Mouse (Mus musculus) kidney, embryonic 14.5 days (tissue): Measurements from ENCODE around the gene Nfe2l1. TPM values are rescaled to one million over a fixed set of nuclear protein-coding genes. Genes with fewer than 3 reads are reported as not detected.
A peak's percentile ranks its signal among the peaks of the same experiment; 100 is the strongest.

ENCODE experiments used
- ATAC-seq: fragments of 200-750 bp; cut with Nextera tagmentation; 2 replicates; pipeline ENCODE4 v1.8.0; 2017; ENCODE audit warnings: moderate number of reproducible peaks, mild to moderate bottlenecking, moderate TSS enrichment, moderate library complexity; ENCODE audit not compliant: low FRiP score, low TSS enrichment
- H3K27ac ChIP-seq: fragments of 300-500 bp; sonication (generic); 2 replicates; pipeline ENCODE4 v1.5.1; 2014; ENCODE audit warnings: low read depth, mild to moderate bottlenecking, low read length, moderate library complexity, mixed read lengths
- H3K27me3 ChIP-seq: fragments of 300-500 bp; sonication (generic); 2 replicates; pipeline ENCODE4 v1.6.1; 2014; ENCODE audit warnings: mild to moderate bottlenecking, low read length; ENCODE audit not compliant: control insufficient read depth, insufficient read depth
- H3K36me3 ChIP-seq: fragments of 300-500 bp; sonication (generic); 2 replicates; pipeline ENCODE4 v1.6.1; 2014; ENCODE audit warnings: low read length, mixed read lengths; ENCODE audit not compliant: control insufficient read depth, insufficient read depth
- H3K4me1 ChIP-seq: fragments of 300-500 bp; sonication (generic); 2 replicates; pipeline ENCODE4 v1.6.1; 2014; ENCODE audit warnings: low read length, mixed read lengths; ENCODE audit not compliant: control insufficient read depth, insufficient read depth
- H3K4me2 ChIP-seq: fragments of 300-500 bp; sonication (generic); replicated peaks from 2 replicates; pipeline ENCODE4 v1.6.1; 2014; ENCODE audit warnings: low read depth, mild to moderate bottlenecking, low read length
- H3K4me3 ChIP-seq: fragments of 300-500 bp; sonication (generic); 2 replicates; pipeline ENCODE4 v1.5.1; 2014; ENCODE audit warnings: mild to moderate bottlenecking, low read length
- H3K9ac ChIP-seq: fragments of 300-500 bp; sonication (generic); 2 replicates; pipeline ENCODE4 v1.6.1; 2014; ENCODE audit warnings: low read depth, mild to moderate bottlenecking, low read length, moderate library complexity
- H3K9me3 ChIP-seq: fragments of 300-500 bp; sonication (generic); 2 replicates; pipeline ENCODE4 v1.6.1; 2016; ENCODE audit warnings: low read length; ENCODE audit not compliant: control insufficient read depth
- WGBS: fragments of 180-500 bp; shearing (Covaris S2); extraction: QIAGEN DNeasy Blood & Tissue Kit; methylation state at CpG from one replicate; pipeline ENCODE4 v1.1.7; 2014; 5-methylcytosine and 5-hydroxymethylcytosine counted together
- polyA plus RNA-seq: library from polyadenylated mRNA; unstranded; fragments of >200 nt; fragmentation: Nextera tagmentation; extraction: Ambion mirVana; gene quantifications from 2 replicates; pipeline ENCODE4 v1.2.1, GENCODE M21; 2014

Gene Nfe2l1
- polyA plus RNA-seq, 1 experiment from 2014 or later, result 43.2 TPM

- Histone ChIP-seq H3K36me3 (no peaks in the 10 kb centered on the region), H3K27me3 (no peaks in the 10 kb centered on the region), H3K27ac (no peak overlapping the region), H3K9ac (no peak overlapping the region), H3K9me3 (no peaks in the 10 kb centered on the region), H3K4me2 (no peak overlapping the region), H3K4me3 (no peak overlapping the region), H3K4me1 (no peaks in the 10 kb centered on the region)
- WGBS, result 33% methylated on average over 4 of the region's 4 CpGs
- no peak for ATAC-seq
Measured at GRCm38 (mm10) chr11:96838341-96838740, 8.6 kb upstream of the Nfe2l1 start.

GRCm38 (mm10) chr11:96837298-96837697, 7.5 kb upstream of the Nfe2l1 start:
- no peaks in the 10 kb centered on the region for H3K36me3 ChIP-seq
- ATAC-seq, result no peak
- no peaks in the 10 kb centered on the region for H3K27me3 ChIP-seq
- WGBS, result 36% methylated on average over 9 of the region's 9 CpGs
- H3K27ac ChIP-seq, result no peak overlapping the region
- H3K9me3 ChIP-seq, result no peaks in the 10 kb centered on the region
- H3K9ac ChIP-seq, result no peak overlapping the region
- no peaks in the 10 kb centered on the region for H3K4me1 ChIP-seq
- no peak overlapping the region for H3K4me2 ChIP-seq
- no peak overlapping the region for H3K4me3 ChIP-seq

- ATAC-seq, result no peak
- no peak overlapping the region for H3K4me3 ChIP-seq
- H3K4me1 ChIP-seq, result no peaks in the 10 kb centered on the region; the same call in none of the 2 replicates
- H3K27me3 ChIP-seq, result no peaks in the 10 kb centered on the region
- H3K9ac ChIP-seq, result no peak overlapping the region
- WGBS, result 91% methylated on average over 1 of the region's 1 CpGs
- no peaks in the 10 kb centered on the region for H3K9me3 ChIP-seq
- H3K27ac ChIP-seq, result no peak overlapping the region
- H3K4me2 ChIP-seq, result no peak overlapping the region
- H3K36me3 ChIP-seq, result no peaks in the 10 kb centered on the region
Measured at GRCm38 (mm10) chr11:96834127-96834526, 4.4 kb upstream of the Nfe2l1 start.

- no peak overlapping the region for H3K27ac ChIP-seq
- no peak for ATAC-seq
- H3K36me3 ChIP-seq, result no peaks in the 10 kb centered on the region; the same call in 1 of the 2 replicates
- H3K4me1 ChIP-seq, result peaks cover 9% of the 10 kb centered on the region
- no peaks in the 10 kb centered on the region for H3K27me3 ChIP-seq
- WGBS, result 68% methylated on average over 2 of the region's 2 CpGs
- no peak overlapping the region for H3K4me2 ChIP-seq
- H3K4me3 ChIP-seq, result no peak overlapping the region
- H3K9me3 ChIP-seq, result no peaks in the 10 kb centered on the region
- H3K9ac ChIP-seq, result no peak overlapping the region
Measured at GRCm38 (mm10) chr11:96832973-96833372, 3.2 kb upstream of the Nfe2l1 start.

- H3K4me2 ChIP-seq, result no peak overlapping the region
- no peak for ATAC-seq
- H3K27me3 ChIP-seq, result no peaks in the 10 kb centered on the region
- H3K4me3 ChIP-seq, result no peak overlapping the region
- H3K36me3 ChIP-seq, result peaks cover 2% of the 10 kb centered on the region; the same call in 1 of the 2 replicates
- 89% methylated on average over 3 of the region's 3 CpGs for WGBS
- no peaks in the 10 kb centered on the region for H3K9me3 ChIP-seq
- peaks cover 13% of the 10 kb centered on the region for H3K4me1 ChIP-seq
- H3K27ac ChIP-seq, result no peak overlapping the region
- H3K9ac ChIP-seq, result no peak overlapping the region
Measured at GRCm38 (mm10) chr11:96832541-96832940, 2.8 kb upstream of the Nfe2l1 start.

- Histone ChIP-seq H3K4me1 (peaks cover 23% of the 10 kb centered on the region), H3K4me3 (no peak overlapping the region), H3K36me3 (peaks cover 12% of the 10 kb centered on the region), H3K4me2 (no peak overlapping the region), H3K27ac (peak overlapping the region; percentile 39; the same call in 1 of the 2 replicates), H3K9me3 (no peaks in the 10 kb centered on the region), H3K9ac (no peak overlapping the region), H3K27me3 (no peaks in the 10 kb centered on the region)
- 39% methylated on average over 4 of the region's 4 CpGs for WGBS
- ATAC-seq, result no peak
Measured at GRCm38 (mm10) chr11:96831516-96831915, 1.7 kb upstream of the Nfe2l1 start.

GRCm38 (mm10) chr11:96830539-96831216, 910 bp upstream of the Nfe2l1 start:
- peak overlapping the region; percentile 53 for H3K4me2 ChIP-seq
- peak overlapping the region; percentile 84 for H3K27ac ChIP-seq
- H3K27me3 ChIP-seq, result no peaks in the 10 kb centered on the region
- H3K9ac ChIP-seq, result peak overlapping the region; percentile 70
- ATAC-seq, result no peak
- peaks cover 32% of the 10 kb centered on the region for H3K4me1 ChIP-seq
- peak overlapping the region; percentile 80 for H3K4me3 ChIP-seq
- no peaks in the 10 kb centered on the region for H3K9me3 ChIP-seq
- 22% methylated on average over 13 of the region's 13 CpGs for WGBS
- peaks cover 20% of the 10 kb centered on the region for H3K36me3 ChIP-seq

GRCm38 (mm10) chr11:96829403-96829812, 360 bp downstream of the Nfe2l1 start:
- Histone ChIP-seq H3K27ac (peak overlapping the region; percentile 100), H3K4me2 (peak overlapping the region; percentile 87), H3K9ac (peak overlapping the region; percentile 94), H3K4me3 (peak overlapping the region; percentile 80), H3K36me3 (peaks cover 20% of the 10 kb centered on the region), H3K27me3 (no peaks in the 10 kb centered on the region), H3K9me3 (no peaks in the 10 kb centered on the region), H3K4me1 (peaks cover 44% of the 10 kb centered on the region)
- peak; percentile 74 for ATAC-seq
- WGBS, result under 1% methylated on average over 33 of the region's 33 CpGs

- peak overlapping the region; percentile 87 for H3K4me2 ChIP-seq
- ATAC-seq, result no peak
- no peaks in the 10 kb centered on the region for H3K27me3 ChIP-seq
- peaks cover 48% of the 10 kb centered on the region for H3K4me1 ChIP-seq
- WGBS, result 12% methylated on average over 10 of the region's 10 CpGs
- peaks cover 20% of the 10 kb centered on the region for H3K36me3 ChIP-seq
- H3K4me3 ChIP-seq, result peak overlapping the region; percentile 80
- no peaks in the 10 kb centered on the region for H3K9me3 ChIP-seq
- H3K9ac ChIP-seq, result peak overlapping the region; percentile 94
- peak overlapping the region; percentile 100 for H3K27ac ChIP-seq
Measured at GRCm38 (mm10) chr11:96828881-96829280, 887 bp downstream of the Nfe2l1 start.
